Mouse (Mus musculus) heart, postnatal 0 days (tissue): ENCODE measurements around the gene Ptx4.

ENCODE experiments used
- CTCF ChIP-seq: IDR thresholded peaks from 2 replicates; pipeline ENCODE4 v1.5.1; 2016; ENCODE audit warnings: antibody characterized with exemption, control low read depth, low read depth
- EP300 ChIP-seq: IDR thresholded peaks from 2 replicates; pipeline ENCODE4 v1.6.1; 2016; ENCODE audit warnings: antibody characterized with exemption, low read depth

GRCm38 (mm10) chr17:25138803-25139202 lies 18.2 kb downstream of the Ptx4 start:
- no peak for TF ChIP-seq EP300
- no peak for TF ChIP-seq CTCF
